Mouse (Mus musculus) small intestine, adult 2 months (tissue): ENCODE measurements around the gene Maf.

Experiments used
- CTCF ChIP-seq: fragments of 200-500 bp; IDR thresholded peaks from 2 replicates; pipeline ENCODE4 v1.5.1; 2012; ENCODE audit warnings: low read depth, mild to moderate bottlenecking, control low read depth, inconsistent platforms, low read length, moderate library complexity, mixed read lengths; ENCODE audit not compliant: insufficient replicate concordance, insufficient read length; ENCODE audit errors: extremely low read depth
- POLR2A ChIP-seq: fragments of 200-500 bp; IDR thresholded peaks from 2 replicates; pipeline ENCODE4 v1.6.1; 2012; ENCODE audit warnings: low read depth, mild to moderate bottlenecking, control low read depth, inconsistent platforms, low read length, moderate library complexity

GRCm38 (mm10) chr8:115743441-115743840, 35.8 kb upstream of the Maf start:
- no peak for TF ChIP-seq POLR2A
- no peak for TF ChIP-seq CTCF
